Comparison of ENCODE assay signal across 7 mouse cellular contexts in the genomic region with DNA sequence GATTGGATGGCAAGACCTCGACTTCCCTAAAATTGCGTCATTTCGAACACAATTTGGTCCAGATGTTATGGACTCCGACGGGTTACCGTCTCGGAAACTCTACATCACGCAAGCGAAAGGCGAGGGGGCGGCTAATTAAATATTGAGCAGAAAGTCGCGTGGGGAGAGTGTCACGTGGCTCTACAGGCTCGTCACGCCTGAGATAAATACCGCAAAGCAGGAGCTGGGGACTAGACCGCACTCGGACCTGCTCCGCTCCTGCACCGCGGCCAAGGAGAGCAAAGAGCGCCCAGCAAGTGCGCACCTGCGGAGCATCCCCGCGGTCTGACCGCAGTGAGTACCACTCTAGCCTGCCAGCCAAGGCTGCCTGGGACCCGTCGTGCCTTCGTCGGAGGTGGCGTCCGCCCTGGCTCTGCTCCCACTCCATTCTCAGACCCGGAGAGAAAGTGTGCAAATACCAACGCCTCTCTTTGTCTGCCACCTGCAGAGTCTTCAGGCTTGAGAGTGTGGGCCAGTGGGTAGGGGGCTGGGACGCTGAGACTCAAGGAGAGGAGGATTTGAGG. TPM values are rescaled to one million over a fixed set of nuclear protein-coding genes. Genes with fewer than 3 reads are reported as not detected.
DNase-seq lines count a peak whose midpoint lies in the region; ATAC-seq and TF ChIP-seq lines count a peak whose summit lies in the region.

TSS of gene Tac1 (plus strand) at position 51 of the 563 bp plus-strand sequence.

- peak; percentile 15 for DNase-seq in lung, embryonic 14.5 days
- no peak for DNase-seq in lung, postnatal 4 days
- peak; percentile 40 for DNase-seq in embryonic facial prominence, embryonic 14.5 days (ENCODE audit: low spot score)
- DNase-seq in midbrain, embryonic 14.5 days, result peak; percentile 59
- DNase-seq in spleen, adult 12 weeks (ENCODE audit: low spot score), result no peak
- DNase-seq in urinary bladder, postnatal 4 days (ENCODE audit: low spot score in 2 of 2), result no peak

- H3K4me1 ChIP-seq in lung, embryonic 14.5 days (ENCODE audit: insufficient read depth), result no peaks in the 10 kb centered on the region
- H3K4me1 ChIP-seq in embryonic facial prominence, embryonic 14.5 days (ENCODE audit: control insufficient read depth, insufficient read depth, low read length), result peaks cover 20% of the 10 kb centered on the region
- peaks cover 17% of the 10 kb centered on the region for H3K4me1 ChIP-seq in hindbrain, embryonic 16.5 days (ENCODE audit: control insufficient read depth, insufficient read depth, low read depth, low read length)
- peaks cover 13% of the 10 kb centered on the region for H3K4me1 ChIP-seq in midbrain, embryonic 14.5 days (ENCODE audit: control insufficient read depth, insufficient read depth, low read length)

- no peaks in the 10 kb centered on the region for H3K9me3 ChIP-seq in lung, embryonic 14.5 days (ENCODE audit: low read depth, low read length)
- H3K9me3 ChIP-seq in embryonic facial prominence, embryonic 14.5 days (ENCODE audit: control insufficient read depth, low read length), result no peaks in the 10 kb centered on the region
- H3K9me3 ChIP-seq in hindbrain, embryonic 16.5 days (ENCODE audit: control insufficient read depth, low read length), result no peaks in the 10 kb centered on the region
- H3K9me3 ChIP-seq in midbrain, embryonic 14.5 days (ENCODE audit: control insufficient read depth, low read length), result no peaks in the 10 kb centered on the region

- WGBS in lung, embryonic 14.5 days, result 2% methylated on average over 37 of the region's 37 CpGs
- WGBS in embryonic facial prominence, embryonic 14.5 days, result under 1% methylated on average over 37 of the region's 37 CpGs
- WGBS in hindbrain, embryonic 16.5 days, result 3% methylated on average over 37 of the region's 37 CpGs
- under 1% methylated on average over 37 of the region's 37 CpGs for WGBS in midbrain, embryonic 14.5 days

- TF ChIP-seq CTCF in lung, embryonic 14.5 days (IDR thresholded peaks at IDR 0.05; ENCODE audit: low read depth), result no peak

- peaks cover 37% of the 10 kb centered on the region for H3K27me3 ChIP-seq in lung, embryonic 14.5 days (ENCODE audit: insufficient read depth, low read length)
- peaks cover 38% of the 10 kb centered on the region for H3K27me3 ChIP-seq in embryonic facial prominence, embryonic 14.5 days (replicated peaks; ENCODE audit: control insufficient read depth, insufficient read depth, low read length)
- peaks cover 21% of the 10 kb centered on the region for H3K27me3 ChIP-seq in hindbrain, embryonic 16.5 days (replicated peaks; ENCODE audit: control insufficient read depth, insufficient read depth, low read length)
- peaks cover 29% of the 10 kb centered on the region for H3K27me3 ChIP-seq in midbrain, embryonic 14.5 days (ENCODE audit: control insufficient read depth, insufficient read depth, low read length)

- peak; percentile 24; the same call in 1 of the 2 replicates for ATAC-seq in lung, embryonic 14.5 days (ENCODE audit: insufficient read depth)
- peak; percentile 44; the same call in 1 of the 2 replicates for ATAC-seq in embryonic facial prominence, embryonic 14.5 days (ENCODE audit: low read depth)
- ATAC-seq in hindbrain, embryonic 16.5 days, result peak; percentile 84
- peak; percentile 72 for ATAC-seq in midbrain, embryonic 14.5 days (ENCODE audit: low FRiP score, low TSS enrichment)

- H3K9ac ChIP-seq in lung, embryonic 14.5 days, result no peak within 1 kb of the TSS
- peak within 1 kb of the TSS; percentile 45 for H3K9ac ChIP-seq in embryonic facial prominence, embryonic 14.5 days (ENCODE audit: low read depth, low read length)
- peak within 1 kb of the TSS; percentile 63 for H3K9ac ChIP-seq in hindbrain, embryonic 16.5 days (ENCODE audit: low read depth, low read length)
- H3K9ac ChIP-seq in midbrain, embryonic 14.5 days (replicated peaks; ENCODE audit: low read length), result peak within 1 kb of the TSS; percentile 21

- H3K27ac ChIP-seq in lung, embryonic 14.5 days (ENCODE audit: low read depth), result no peak within 1 kb of the TSS
- H3K27ac ChIP-seq in embryonic facial prominence, embryonic 14.5 days (replicated peaks; ENCODE audit: low read depth, low read length), result no peak within 1 kb of the TSS
- no peak within 1 kb of the TSS for H3K27ac ChIP-seq in hindbrain, embryonic 16.5 days (ENCODE audit: low read depth, low read length)
- H3K27ac ChIP-seq in midbrain, embryonic 14.5 days (replicated peaks; ENCODE audit: low read depth, low read length), result no peak within 1 kb of the TSS

- H3K4me2 ChIP-seq in lung, embryonic 14.5 days, result peak within 1 kb of the TSS; percentile 46
- H3K4me2 ChIP-seq in embryonic facial prominence, embryonic 14.5 days (ENCODE audit: low read depth, low read length), result peak within 1 kb of the TSS; percentile 65
- H3K4me2 ChIP-seq in hindbrain, embryonic 16.5 days (ENCODE audit: low read length), result peak within 1 kb of the TSS; percentile 93
- H3K4me2 ChIP-seq in midbrain, embryonic 14.5 days (ENCODE audit: low read length), result peak within 1 kb of the TSS; percentile 76

- H3K4me3 ChIP-seq in lung, embryonic 14.5 days (ENCODE audit: low read depth, low read length), result peak within 1 kb of the TSS; percentile 24
- peak within 1 kb of the TSS; percentile 39 for H3K4me3 ChIP-seq in embryonic facial prominence, embryonic 14.5 days (ENCODE audit: low read depth, low read length)
- peak within 1 kb of the TSS; percentile 57 for H3K4me3 ChIP-seq in hindbrain, embryonic 16.5 days (ENCODE audit: low read length)
- peak within 1 kb of the TSS; percentile 41 for H3K4me3 ChIP-seq in midbrain, embryonic 14.5 days (replicated peaks; ENCODE audit: low read depth, low read length)

- H3K36me3 ChIP-seq in lung, embryonic 14.5 days (ENCODE audit: insufficient read depth), result no peaks in the 10 kb centered on the region
- no peaks in the 10 kb centered on the region for H3K36me3 ChIP-seq in embryonic facial prominence, embryonic 14.5 days (ENCODE audit: control insufficient read depth, insufficient read depth, low read length)
- no peaks in the 10 kb centered on the region for H3K36me3 ChIP-seq in hindbrain, embryonic 16.5 days (ENCODE audit: control insufficient read depth, insufficient read depth, low read length)
- H3K36me3 ChIP-seq in midbrain, embryonic 14.5 days (ENCODE audit: control insufficient read depth, insufficient read depth, low read length), result no peaks in the 10 kb centered on the region

RNA-seq across cellular contexts. Expression of gene Tac1, which starts in this region (rescaled TPM):
- 0.18 TPM in 1 of 2 replicates, not detected in the other for polyA plus RNA-seq in lung, embryonic 14.5 days (2014; fragmentation: Nextera tagmentation; extraction: Ambion mirVana)
- 17.0 and 18.0 TPM in 2 replicates for polyA plus RNA-seq in embryonic facial prominence, embryonic 14.5 days (2014; fragmentation: Nextera tagmentation; extraction: Ambion mirVana)
- polyA plus RNA-seq in hindbrain, embryonic 16.5 days (2015; fragmentation: Nextera tagmentation; extraction: Ambion mirVana), result 155 and 170 TPM in 2 replicates
- polyA plus RNA-seq in midbrain, embryonic 14.5 days (2014; fragmentation: Nextera tagmentation; extraction: Ambion mirVana), result 94.9 and 114 TPM in 2 replicates

Comparison
In these comparisons a context has a peak if more than half of its experiments do, and no peak if none do; other contexts are left out.
1. RNA of gene Tac1 (polyA plus RNA-seq): 155 to 170 TPM in hindbrain, embryonic 16.5 days, 94.9 to 114 TPM in midbrain, embryonic 14.5 days and 17.0 to 18.0 TPM in embryonic facial prominence, embryonic 14.5 days; 0.18 TPM in lung, embryonic 14.5 days; every median in the first group is over 10 times any median in the second.
2. Peak in DNase-seq, ATAC-seq, H3K4me3 ChIP-seq and H3K4me2 ChIP-seq in lung, embryonic 14.5 days; RNA of the gene not detected or under 1 TPM.
3. ATAC-seq: peak in every context shown above with its lines; median percentile 84 in hindbrain, embryonic 16.5 days; 72 in midbrain, embryonic 14.5 days; 44 in embryonic facial prominence, embryonic 14.5 days; 24 in lung, embryonic 14.5 days.
4. DNase-seq: peak in embryonic facial prominence, embryonic 14.5 days (single experiment) and midbrain, embryonic 14.5 days (single experiment); none in lung, postnatal 4 days (0 of 2), spleen, adult 12 weeks (single experiment) and urinary bladder, postnatal 4 days (0 of 2).
5. Peak in every context shown above with its lines, with median percentiles within 50 percentile points of each other: H3K4me2 ChIP-seq and H3K4me3 ChIP-seq.